Mouse (Mus musculus) granulocyte monocyte progenitor cell, adult 5-6 weeks (primary cell): ENCODE results near the gene Pnmal2. TPM values are rescaled to one million over a fixed set of nuclear protein-coding genes. Genes with fewer than 3 reads are reported as not detected.

ENCODE experiments used
- ATAC-seq: replicated peaks from 2 replicates; pipeline ENCODE4 v1.8.0; 2016; ENCODE audit warnings: mild to moderate bottlenecking, moderate TSS enrichment, inconsistent platforms; ENCODE audit not compliant: poor library complexity, severe bottlenecking
- total RNA-seq, 2 experiments: library from RNA; stranded (forward) in 1 of 2; stranded (reverse) in 1 of 2; fragments of 200-712, 200-1000 nt in 1 of 2; fragments of >200 nt in 1 of 2; fragmentation: Nextera tagmentation in 1 of 2; gene quantifications; 2 replicates each; pipeline ENCODE4 v1.2.3; 2014 to 2017

The Pnmal2 gene
- not detected in 2 replicates for total RNA-seq (2014; fragmentation: Nextera tagmentation)
- total RNA-seq (2017), result 0.04 TPM in 1 of 2 replicates, not detected in the other

DNA sequence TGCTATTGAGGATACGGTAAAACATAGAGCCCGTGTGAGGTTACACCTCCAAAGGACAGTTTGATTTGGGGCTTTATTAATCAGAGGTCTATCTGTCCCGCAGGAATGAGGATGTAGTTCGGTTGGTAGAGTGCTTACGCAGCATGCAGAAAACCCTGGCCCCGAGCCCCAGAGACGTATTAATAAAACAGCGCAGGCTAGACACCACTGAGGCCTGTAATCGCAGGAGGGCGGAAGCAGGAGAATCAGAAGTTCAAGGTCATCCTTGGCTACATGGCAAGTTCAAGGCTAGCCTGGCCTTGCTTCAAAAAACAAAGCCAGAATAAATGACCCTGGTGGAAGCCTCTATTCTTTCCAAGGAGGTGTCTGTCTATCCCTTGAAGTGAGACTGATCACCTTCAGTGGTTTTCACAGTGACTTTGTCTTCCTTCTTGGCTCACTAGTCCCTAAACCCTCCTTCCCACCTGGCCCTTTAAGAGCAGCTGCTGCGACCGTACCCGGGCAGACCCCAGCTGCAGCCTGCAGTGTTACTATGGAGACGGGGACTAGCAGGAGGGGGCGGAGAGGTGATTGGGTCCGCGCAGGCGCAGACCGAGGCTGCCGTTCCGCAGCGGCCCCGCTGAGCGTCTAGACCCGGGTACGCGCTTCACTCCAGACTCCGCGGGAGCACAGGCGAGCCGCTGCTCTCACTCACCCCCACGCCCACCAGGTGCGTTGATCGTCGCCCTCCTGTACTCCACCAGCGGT is at the start of gene Pnmal2:
Gene Pnmal2, plus strand, starts transcription at position 622 of the 747 bp plus-strand sequence.
- peak; percentile 75 for ATAC-seq

- ATAC-seq, result peak; percentile 76
Observed at GRCm38 (mm10) chr7:16895000-16895399, 49.5 kb upstream of the Pnmal2 start.

- no peak for ATAC-seq
Observed at GRCm38 (mm10) chr7:16895511-16895910, 49.0 kb upstream of the Pnmal2 start.

DNA sequence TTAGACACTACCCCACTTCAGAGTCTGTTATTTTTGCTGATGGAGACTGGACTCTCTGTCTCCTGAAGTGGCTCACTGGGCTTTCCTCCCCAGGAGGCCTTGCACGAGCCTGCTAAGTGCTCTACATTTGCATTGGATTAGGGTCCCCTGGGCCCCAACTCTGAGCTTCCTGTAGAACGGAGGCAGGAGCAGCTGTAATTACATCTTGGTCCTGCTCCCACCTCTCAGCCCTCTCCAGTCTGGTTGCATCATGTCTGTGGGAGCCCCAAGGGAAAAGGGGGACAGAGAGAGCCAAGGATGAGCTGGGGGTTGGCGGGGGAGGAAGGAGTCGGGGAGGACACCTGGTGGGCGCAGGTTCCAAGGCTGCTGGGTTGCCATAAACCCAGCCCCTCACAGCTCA is 44.0 kb upstream of the Pnmal2 start:
- ATAC-seq, result no peak

GRCm38 (mm10) chr7:16903439-16903955 is 41.0 kb upstream of the Pnmal2 start:
- ATAC-seq, result peak; percentile 45

DNA sequence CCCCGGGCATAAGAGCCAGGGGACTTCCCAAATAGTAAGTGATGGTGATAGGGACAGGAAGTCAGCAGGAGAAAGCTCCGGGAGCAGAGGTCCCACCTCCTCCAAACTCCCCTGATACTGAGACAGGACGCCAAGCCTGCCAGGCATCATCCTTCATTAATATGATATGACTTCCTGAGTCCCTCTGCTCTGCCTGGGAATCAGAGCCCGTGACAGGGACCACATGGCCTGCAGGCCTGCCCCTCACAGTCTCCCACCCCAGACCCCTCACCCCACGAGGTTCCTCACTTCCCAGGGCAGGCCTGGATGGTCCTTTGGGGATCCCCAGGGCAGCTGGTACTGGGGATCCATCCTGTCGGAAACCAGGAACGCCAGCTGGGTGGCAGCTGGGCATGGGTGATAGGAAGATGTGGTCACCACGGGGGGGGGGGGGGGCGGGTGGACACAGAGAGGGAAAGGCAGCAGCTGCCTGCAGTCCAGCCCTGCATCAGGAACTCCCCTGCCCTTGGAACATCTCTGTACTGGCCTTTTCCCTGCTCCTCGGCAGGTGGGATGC is 40.3 kb upstream of the Pnmal2 start:
- ATAC-seq, result no peak

GRCm38 (mm10) chr7:16905491-16906021 is 38.9 kb upstream of the Pnmal2 start:
- ATAC-seq, result no peak

DNA sequence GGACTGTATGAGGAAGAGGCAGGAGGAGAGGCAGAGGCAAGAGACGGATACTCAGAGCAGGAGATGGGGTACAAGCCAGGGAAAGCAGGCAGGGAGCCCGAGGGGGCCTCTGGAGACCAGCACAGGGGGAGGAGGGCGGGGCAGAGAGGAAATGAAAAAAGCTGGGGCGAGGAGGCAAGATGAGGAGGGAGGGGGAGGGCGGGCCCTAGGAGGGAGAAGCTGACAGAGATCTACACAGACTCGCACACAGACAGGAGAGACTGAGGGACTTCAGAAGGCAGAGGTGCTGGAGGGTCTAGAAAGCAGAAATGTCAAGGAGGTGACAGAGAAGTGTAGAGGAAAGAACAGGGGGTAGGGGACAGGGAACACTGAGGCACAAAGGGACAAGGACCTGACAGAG is 38.2 kb upstream of the Pnmal2 start, which contains the start of gene Ptgir:
Gene Ptgir, plus strand, starts transcription at position 210 of the 400 bp plus-strand sequence.
- 0 out of 2 replicates have a peak, but pooled peaks have one; percentile 10 for ATAC-seq

DNA sequence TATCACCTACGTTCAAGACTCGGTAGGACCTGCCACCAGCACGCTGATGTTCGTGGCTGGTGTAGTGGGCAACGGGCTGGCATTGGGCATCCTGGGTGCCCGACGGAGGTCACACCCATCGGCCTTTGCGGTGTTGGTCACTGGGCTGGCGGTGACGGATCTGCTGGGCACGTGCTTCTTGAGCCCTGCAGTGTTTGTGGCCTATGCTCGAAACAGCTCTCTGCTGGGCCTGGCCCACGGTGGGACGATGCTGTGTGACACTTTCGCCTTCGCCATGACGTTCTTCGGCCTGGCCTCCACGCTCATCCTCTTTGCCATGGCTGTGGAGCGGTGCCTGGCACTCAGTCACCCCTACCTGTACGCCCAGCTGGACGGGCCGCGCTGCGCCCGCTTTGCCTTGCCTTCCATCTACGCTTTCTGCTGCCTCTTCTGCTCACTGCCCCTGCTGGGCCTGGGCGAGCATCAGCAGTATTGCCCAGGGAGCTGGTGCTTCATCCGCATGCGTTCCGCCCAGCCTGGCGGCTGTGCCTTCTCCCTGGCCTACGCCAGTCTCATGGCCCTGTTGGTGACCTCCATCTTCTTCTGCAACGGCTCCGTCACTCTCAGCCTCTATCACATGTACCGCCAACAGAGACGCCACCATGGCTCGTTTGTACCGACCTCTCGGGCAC is 37.5 kb upstream of the Pnmal2 start:
- ATAC-seq, result no peak

GRCm38 (mm10) chr7:16907842-16908241 is 36.6 kb upstream of the Pnmal2 start:
- peak; percentile 10 for ATAC-seq

GRCm38 (mm10) chr7:16908367-16908766 is 36.1 kb upstream of the Pnmal2 start:
- peak; percentile 14 for ATAC-seq

DNA sequence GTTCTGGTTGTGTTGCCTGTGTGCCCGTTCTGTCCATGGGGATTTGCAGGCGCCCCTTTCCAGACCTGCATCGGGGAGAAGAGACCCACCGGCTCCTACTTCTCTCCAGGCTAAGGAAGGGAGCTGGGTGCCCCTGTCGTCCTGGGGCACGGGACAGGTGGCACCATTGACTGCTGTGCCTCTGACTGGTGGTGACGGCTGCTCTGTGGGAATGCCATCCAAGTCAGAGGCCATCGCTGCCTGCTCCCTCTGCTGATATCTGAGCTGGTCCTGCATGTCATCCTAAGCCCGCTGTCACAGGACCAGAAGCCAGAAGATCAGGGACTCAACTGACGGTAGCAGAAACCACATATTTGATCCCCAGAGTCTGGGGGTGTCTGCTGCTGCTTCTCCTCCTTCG is 35.6 kb upstream of the Pnmal2 start:
- ATAC-seq, result no peak

DNA sequence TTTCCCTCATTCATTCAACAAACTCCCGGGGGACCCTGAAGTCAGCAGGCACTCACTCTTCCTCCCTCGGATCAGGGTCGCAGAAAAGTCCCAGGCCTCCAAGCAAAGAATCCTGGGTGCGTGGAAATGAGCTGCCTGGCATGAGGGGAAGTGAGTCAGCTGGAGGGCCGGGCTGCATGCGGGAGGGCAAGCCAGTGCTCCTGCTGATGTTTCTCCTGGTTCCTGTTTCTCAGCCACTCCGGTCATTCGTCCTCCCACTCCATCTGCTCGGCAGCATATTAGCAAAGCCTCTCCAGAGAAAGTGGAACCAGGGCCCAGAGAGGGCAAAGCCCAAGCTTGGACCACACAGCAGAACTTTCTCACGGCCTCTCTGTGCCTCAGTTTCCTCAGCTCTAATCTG is 34.6 kb upstream of the Pnmal2 start:
- peak; percentile 73 for ATAC-seq

GRCm38 (mm10) chr7:16911904-16912303 is 32.6 kb upstream of the Pnmal2 start:
- ATAC-seq, result no peak

GRCm38 (mm10) chr7:16912360-16912759 is 32.1 kb upstream of the Pnmal2 start:
- ATAC-seq, result peak; percentile 20

DNA sequence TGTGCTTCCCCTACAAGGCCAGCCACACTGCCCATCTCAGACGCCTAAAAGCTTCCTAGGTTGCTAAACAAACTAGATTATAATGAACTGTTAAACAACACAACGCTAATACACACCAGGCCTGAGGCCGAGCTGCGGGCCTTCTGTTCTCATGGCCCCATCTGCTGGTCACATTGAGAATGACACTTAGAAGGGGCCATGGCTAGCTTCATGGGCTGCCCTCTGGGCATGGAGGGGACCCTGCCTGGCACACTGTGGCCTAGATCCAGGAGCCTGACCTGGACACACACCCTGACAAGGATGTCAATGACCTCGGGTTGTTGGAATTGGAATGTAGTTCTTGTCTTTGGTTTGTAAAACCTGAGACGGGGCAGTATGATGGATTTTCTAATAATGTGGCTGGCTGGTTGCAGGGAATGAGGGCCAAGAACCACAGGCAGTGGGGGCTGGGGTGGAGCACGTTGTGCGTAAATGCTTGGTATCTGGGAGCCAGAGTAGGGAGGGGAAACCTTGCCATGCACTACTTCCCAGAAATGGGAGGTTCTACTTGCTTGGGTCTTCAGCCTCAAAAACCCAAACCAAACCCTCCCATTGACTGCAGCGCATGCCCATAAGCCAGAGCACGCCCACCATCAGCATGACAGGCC is 30.6 kb upstream of the Pnmal2 start:
- peak; percentile 62 for ATAC-seq

- no peak for ATAC-seq
Observed at GRCm38 (mm10) chr7:16914453-16915343, 29.8 kb upstream of the Pnmal2 start.

GRCm38 (mm10) chr7:16915461-16916340 is 28.8 kb upstream of the Pnmal2 start:
- no peak for ATAC-seq
